Mouse (Mus musculus): ENCODE results near the gene Ptpre.
A peak's percentile ranks its signal among the peaks of the same experiment; 100 is the strongest.
"Not testable (repeated sequence)": the region's sequence is repeated elsewhere in the genome, so short reads cannot be mapped to it uniquely, and the experiment has no call there.

The Ptpre gene

GRCm38 (mm10) chr7:135534548-135535189, 2.6 kb upstream of the Ptpre start:
- no peak for DNase-seq (ENCODE audit: low spot score in 2 of 2)

- no peak for DNase-seq (ENCODE audit: low spot score in 2 of 2)
Measured at GRCm38 (mm10) chr7:135535908-135536307, 1.4 kb upstream of the Ptpre start.

- peak; percentile 19 to 76 for DNase-seq (ENCODE audit: low spot score in 2 of 2)
Measured at GRCm38 (mm10) chr7:135537948-135538741, 864 bp downstream of the Ptpre start.

- DNase-seq (ENCODE audit: low spot score in 2 of 2) = no peak
Measured at GRCm38 (mm10) chr7:135539429-135539828, 2.1 kb downstream of the Ptpre start.

GRCm38 (mm10) chr7:135542235-135542634, 5.0 kb downstream of the Ptpre start:
- no peak for DNase-seq (ENCODE audit: low spot score in 2 of 2)

GRCm38 (mm10) chr7:135543033-135543432, 5.8 kb downstream of the Ptpre start:
- DNase-seq (ENCODE audit: low spot score in 2 of 2) = no peak

GRCm38 (mm10) chr7:135544321-135544720, 7.0 kb downstream of the Ptpre start:
- no peak for DNase-seq (ENCODE audit: low spot score in 2 of 2)

GRCm38 (mm10) chr7:135545957-135546356, 8.7 kb downstream of the Ptpre start:
- DNase-seq (ENCODE audit: low spot score in 2 of 2) = no peak

GRCm38 (mm10) chr7:135546530-135546929, 9.2 kb downstream of the Ptpre start:
- DNase-seq (ENCODE audit: low spot score in 2 of 2) = no peak

GRCm38 (mm10) chr7:135548434-135548833, 11.2 kb downstream of the Ptpre start:
- DNase-seq (ENCODE audit: low spot score in 2 of 2) = no peak

GRCm38 (mm10) chr7:135551547-135551946, 14.3 kb downstream of the Ptpre start:
- no peak for DNase-seq (ENCODE audit: low spot score in 2 of 2)

GRCm38 (mm10) chr7:135553550-135553949, 16.3 kb downstream of the Ptpre start:
- DNase-seq (ENCODE audit: low spot score in 2 of 2) = no peak

- no peak for DNase-seq (ENCODE audit: low spot score in 2 of 2)
Measured at GRCm38 (mm10) chr7:135556663-135557402, 19.6 kb downstream of the Ptpre start.

- DNase-seq (ENCODE audit: low spot score in 2 of 2) = no peak
Measured at GRCm38 (mm10) chr7:135560280-135560679, 23.0 kb downstream of the Ptpre start.

GRCm38 (mm10) chr7:135564022-135564421, 26.7 kb downstream of the Ptpre start:
- DNase-seq (ENCODE audit: low spot score in 2 of 2) = no peak

GRCm38 (mm10) chr7:135566013-135566412, 28.7 kb downstream of the Ptpre start:
- DNase-seq (ENCODE audit: low spot score in 2 of 2) = no peak

- DNase-seq (ENCODE audit: low spot score in 2 of 2) = no peak
Measured at GRCm38 (mm10) chr7:135567582-135567981, 30.3 kb downstream of the Ptpre start.

- no peak for DNase-seq (ENCODE audit: low spot score in 2 of 2)
Measured at GRCm38 (mm10) chr7:135568550-135568949, 31.3 kb downstream of the Ptpre start.

- no peak for DNase-seq (ENCODE audit: low spot score in 2 of 2)
Measured at GRCm38 (mm10) chr7:135571392-135571791, 34.1 kb downstream of the Ptpre start.

- DNase-seq (ENCODE audit: low spot score in 2 of 2) = no peak
Measured at GRCm38 (mm10) chr7:135571951-135572559, 34.8 kb downstream of the Ptpre start.

- DNase-seq (ENCODE audit: low spot score in 2 of 2) = not testable (repeated sequence)
Measured at GRCm38 (mm10) chr7:135575319-135576069, 38.2 kb downstream of the Ptpre start.
